Mouse (Mus musculus) heart, embryonic 11.5 days (tissue): Measurements from ENCODE around the gene Ldlrad3. TPM values are rescaled to one million over a fixed set of nuclear protein-coding genes. Genes with fewer than 3 reads are reported as not detected.

Experiments used
- ATAC-seq: fragments of 200-750 bp; cut with Nextera tagmentation; replicated peaks from 2 replicates; pipeline ENCODE4 v1.8.0; 2017; ENCODE audit warnings: moderate library complexity; ENCODE audit not compliant: insufficient number of reproducible peaks, low FRiP score, low TSS enrichment
- H3K27ac ChIP-seq: fragments of 300-500 bp; sonication (generic); 2 replicates; pipeline ENCODE4 v1.5.1; 2014; ENCODE audit warnings: mild to moderate bottlenecking, low read depth, low read length
- H3K27me3 ChIP-seq: fragments of 300-500 bp; sonication (generic); 2 replicates; pipeline ENCODE4 v1.6.1; 2014; ENCODE audit warnings: mild to moderate bottlenecking, low read length, mixed read lengths; ENCODE audit not compliant: control insufficient read depth, insufficient read depth
- H3K36me3 ChIP-seq: fragments of 300-500 bp; sonication (generic); 2 replicates; pipeline ENCODE4 v1.6.1; 2014; ENCODE audit warnings: mild to moderate bottlenecking, low read length, moderate library complexity, mixed read lengths; ENCODE audit not compliant: control insufficient read depth, insufficient read depth
- H3K4me1 ChIP-seq: fragments of 300-500 bp; sonication (generic); 2 replicates; pipeline ENCODE4 v1.6.1; 2014; ENCODE audit warnings: low read length; ENCODE audit not compliant: control insufficient read depth, insufficient read depth
- H3K4me2 ChIP-seq: fragments of 300-500 bp; sonication (generic); 2 replicates; pipeline ENCODE4 v1.6.1; 2014; ENCODE audit warnings: mild to moderate bottlenecking, moderate library complexity
- H3K4me3 ChIP-seq: fragments of 300-500 bp; sonication (generic); 2 replicates; pipeline ENCODE4 v1.5.1; 2014; ENCODE audit warnings: low read depth, low read length
- H3K9ac ChIP-seq: fragments of 300-500 bp; sonication (generic); 2 replicates; pipeline ENCODE4 v1.6.1; 2014; ENCODE audit warnings: mild to moderate bottlenecking, low read depth, low read length, moderate library complexity
- H3K9me3 ChIP-seq: fragments of 300-500 bp; sonication (generic); replicated peaks from 2 replicates; pipeline ENCODE4 v1.6.1; 2016; ENCODE audit warnings: low read length; ENCODE audit not compliant: control insufficient read depth
- WGBS: fragments of 180-500 bp; shearing (Covaris S2); extraction: QIAGEN DNeasy Blood & Tissue Kit; methylation state at CpG from one replicate; pipeline ENCODE4 v1.1.7; 2014; ENCODE audit not compliant: insufficient replicate concordance; 5-methylcytosine and 5-hydroxymethylcytosine counted together
- polyA plus RNA-seq: library from polyadenylated mRNA; unstranded; fragments of >200 nt; fragmentation: Nextera tagmentation; extraction: Ambion mirVana; gene quantifications from 2 replicates; pipeline ENCODE4 v1.2.1, GENCODE M21; 2014

The Ldlrad3 gene
- polyA plus RNA-seq, 1 experiment from 2014 or later: 19.0 TPM

DNA sequence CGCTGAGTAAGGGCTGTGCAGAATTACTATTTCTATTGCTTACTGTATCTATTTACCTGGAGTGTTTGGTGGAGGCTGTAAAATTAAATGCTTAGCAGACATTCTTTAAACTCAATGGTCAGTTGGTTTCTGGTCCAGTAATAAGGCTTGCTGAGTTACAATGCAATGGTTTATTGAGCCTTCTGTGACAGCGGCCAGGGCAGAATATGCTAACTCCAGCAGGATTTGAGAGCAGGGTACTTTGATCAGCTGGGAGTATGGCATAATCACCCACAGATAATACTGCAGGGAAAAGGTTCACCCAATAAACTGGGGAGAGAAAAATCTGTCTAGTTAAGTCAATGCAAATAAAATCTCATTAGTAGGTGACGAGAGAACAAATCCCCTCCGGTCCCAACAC lies 220.2 kb downstream of the Ldlrad3 start:
- H3K4me3 ChIP-seq: no peak overlapping the region
- 64% methylated on average over 4 of the region's 4 CpGs for WGBS
- H3K36me3 ChIP-seq: no peaks in the 10 kb centered on the region
- no peak overlapping the region for H3K9ac ChIP-seq
- no peaks in the 10 kb centered on the region for H3K27me3 ChIP-seq
- no peak overlapping the region for H3K27ac ChIP-seq
- H3K4me2 ChIP-seq: no peak overlapping the region
- H3K9me3 ChIP-seq: no peaks in the 10 kb centered on the region
- H3K4me1 ChIP-seq: peaks cover 22% of the 10 kb centered on the region
- no peak for ATAC-seq

DNA sequence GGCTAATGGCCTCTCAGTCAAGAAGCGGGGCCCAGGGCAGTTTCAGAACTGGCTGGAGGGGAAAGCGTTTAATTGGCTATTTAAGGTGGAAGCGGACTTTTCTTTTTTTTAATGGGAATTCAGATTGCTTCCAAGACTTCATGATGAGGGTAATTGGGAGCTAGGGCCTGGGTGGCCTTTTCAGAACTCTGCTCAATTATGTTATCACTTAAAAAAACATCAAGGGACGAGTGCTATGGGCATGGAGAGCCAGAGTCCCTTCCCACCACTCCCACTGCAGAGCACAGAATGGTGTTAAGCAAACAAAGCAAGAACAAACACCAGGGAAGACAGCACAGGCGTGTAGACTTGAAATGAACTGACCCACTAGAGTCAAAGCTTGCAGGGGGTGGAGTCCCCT lies 220.7 kb downstream of the Ldlrad3 start:
- no peak for ATAC-seq
- Histone ChIP-seq H3K27me3 (no peaks in the 10 kb centered on the region), H3K27ac (no peak overlapping the region), H3K4me3 (no peak overlapping the region), H3K4me1 (peaks cover 27% of the 10 kb centered on the region), H3K4me2 (no peak overlapping the region), H3K36me3 (no peaks in the 10 kb centered on the region), H3K9me3 (no peaks in the 10 kb centered on the region), H3K9ac (no peak overlapping the region)
- WGBS: 33% methylated on average over 5 of the region's 5 CpGs

DNA sequence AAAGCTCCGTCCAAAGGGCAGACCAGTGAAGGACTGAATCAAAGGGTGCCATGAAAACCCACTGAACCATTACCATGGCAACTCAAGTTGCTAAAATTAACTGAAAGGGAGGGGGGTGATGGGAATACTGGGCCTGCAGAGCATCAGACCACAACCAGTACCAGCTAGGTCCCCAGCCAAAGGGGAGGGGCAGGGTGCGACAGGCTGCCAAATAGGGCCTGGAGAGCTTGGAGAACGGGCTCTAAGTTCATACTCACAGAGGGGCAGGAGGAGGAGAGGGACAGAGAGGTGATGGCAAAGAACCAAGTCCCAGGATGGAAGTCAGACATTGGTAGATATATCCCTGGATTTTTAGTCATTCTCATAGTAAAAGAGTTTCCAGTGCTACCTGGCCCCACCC lies 222.8 kb downstream of the Ldlrad3 start:
- 87% methylated on average over 3 of the region's 3 CpGs for WGBS
- H3K4me2 ChIP-seq: no peak overlapping the region
- H3K27ac ChIP-seq: no peak overlapping the region
- H3K4me1 ChIP-seq: peaks cover 30% of the 10 kb centered on the region
- H3K9ac ChIP-seq: no peak overlapping the region
- no peak overlapping the region for H3K4me3 ChIP-seq
- H3K27me3 ChIP-seq: no peaks in the 10 kb centered on the region
- H3K9me3 ChIP-seq: no peaks in the 10 kb centered on the region
- no peak for ATAC-seq
- H3K36me3 ChIP-seq: no peaks in the 10 kb centered on the region

DNA sequence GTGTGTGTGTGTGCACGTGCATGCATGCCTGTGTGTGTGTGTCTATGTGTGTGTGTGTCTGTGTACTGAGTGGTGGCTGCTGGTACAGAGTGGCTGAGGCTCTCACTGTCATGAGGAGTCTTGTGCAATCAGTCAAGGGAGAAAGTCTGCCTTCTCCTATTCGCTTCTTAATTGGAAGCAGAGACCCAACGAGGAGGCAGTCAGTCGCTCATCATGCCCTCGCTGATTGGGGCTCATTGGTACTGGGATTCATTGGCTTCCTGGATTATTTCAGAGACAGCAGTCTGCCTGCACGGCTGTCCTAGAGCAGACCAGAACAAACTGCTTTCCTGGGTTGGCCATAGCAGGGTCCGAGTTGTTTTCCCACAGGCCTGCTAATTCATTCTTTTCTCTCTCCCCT lies 223.8 kb downstream of the Ldlrad3 start:
- H3K4me1 ChIP-seq: peaks cover 25% of the 10 kb centered on the region

DNA sequence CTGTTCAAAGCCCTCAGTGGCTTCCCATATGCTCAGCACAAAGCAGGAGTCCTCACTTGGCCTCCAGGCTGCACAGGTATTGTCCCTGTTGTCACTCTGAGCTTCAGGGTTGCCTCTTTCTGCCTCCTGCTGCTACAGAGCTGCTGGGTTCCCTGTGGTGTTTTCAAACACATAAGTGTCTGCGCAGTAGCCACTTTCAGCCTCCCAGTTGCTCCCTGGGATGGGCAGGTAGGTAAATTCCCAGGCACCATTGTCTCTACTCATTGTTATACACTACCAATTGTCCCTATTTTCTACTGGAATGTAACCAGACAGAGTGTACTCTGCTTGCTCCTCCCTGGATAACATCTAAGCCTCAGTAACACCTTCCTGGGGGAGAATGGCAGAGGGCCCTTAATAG lies 224.8 kb downstream of the Ldlrad3 start:
- no peak for ATAC-seq
- no peaks in the 10 kb centered on the region for H3K9me3 ChIP-seq
- H3K4me3 ChIP-seq: no peak overlapping the region
- WGBS: 59% methylated on average over 1 of the region's 1 CpGs
- H3K4me2 ChIP-seq: no peak overlapping the region
- peaks cover 20% of the 10 kb centered on the region for H3K4me1 ChIP-seq
- H3K36me3 ChIP-seq: no peaks in the 10 kb centered on the region
- H3K9ac ChIP-seq: no peak overlapping the region
- no peaks in the 10 kb centered on the region for H3K27me3 ChIP-seq
- no peak overlapping the region for H3K27ac ChIP-seq

More for the DNA sequence above, 223.8 kb downstream of the Ldlrad3 start:
- WGBS: 68% methylated on average over 7 of the region's 7 CpGs
- H3K27me3 ChIP-seq: no peaks in the 10 kb centered on the region
- no peak overlapping the region for H3K9ac ChIP-seq
- no peak overlapping the region for H3K27ac ChIP-seq
- ATAC-seq: no peak
- no peaks in the 10 kb centered on the region for H3K9me3 ChIP-seq
- no peak overlapping the region for H3K4me2 ChIP-seq
- no peak overlapping the region for H3K4me3 ChIP-seq
- H3K36me3 ChIP-seq: no peaks in the 10 kb centered on the region

DNA sequence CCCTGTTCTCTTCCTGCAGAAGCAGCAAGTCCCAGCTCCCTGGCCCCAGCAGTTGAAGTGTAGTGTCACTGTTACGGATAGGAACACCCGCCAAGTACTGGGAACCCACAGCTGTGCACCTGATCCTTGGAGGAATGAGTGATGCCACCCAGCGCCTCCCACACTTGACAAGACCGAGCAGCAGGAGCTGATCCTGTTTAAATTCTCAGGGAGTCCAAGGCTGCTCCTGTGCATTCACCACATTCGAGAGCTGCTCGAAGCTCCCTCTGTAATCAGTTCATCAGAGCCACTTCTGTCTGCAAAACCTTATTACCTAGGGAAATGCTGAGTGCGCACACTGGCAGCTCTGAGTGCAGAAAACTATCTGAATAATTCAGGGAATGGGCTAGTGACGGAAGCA lies 225.5 kb downstream of the Ldlrad3 start:
- Histone ChIP-seq H3K4me2 (no peak overlapping the region), H3K4me3 (no peak overlapping the region), H3K36me3 (no peaks in the 10 kb centered on the region), H3K9ac (no peak overlapping the region), H3K9me3 (no peaks in the 10 kb centered on the region), H3K27ac (no peak overlapping the region), H3K27me3 (no peaks in the 10 kb centered on the region), H3K4me1 (peaks cover 20% of the 10 kb centered on the region)
- ATAC-seq: no peak
- 55% methylated on average over 8 of the region's 8 CpGs for WGBS

DNA sequence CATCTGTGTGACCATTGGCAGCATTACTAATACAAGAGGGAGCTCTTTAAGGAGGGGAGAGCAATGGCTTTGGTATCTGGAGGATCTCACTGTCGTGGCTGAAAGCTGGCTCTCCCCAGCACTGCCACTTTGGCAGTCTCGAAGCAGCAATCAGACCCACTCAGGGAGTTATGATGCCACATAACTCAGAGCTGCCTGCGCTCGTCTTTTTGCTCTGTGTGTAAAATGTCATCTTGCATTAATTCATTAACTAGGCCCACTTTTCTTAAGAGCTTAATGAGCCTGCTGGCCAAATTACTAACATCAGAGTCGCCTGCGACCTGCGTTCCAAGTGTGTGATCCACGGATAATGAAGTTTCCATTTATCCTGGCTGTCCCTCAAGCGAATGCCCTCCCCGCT lies 230.1 kb downstream of the Ldlrad3 start:
- Histone ChIP-seq H3K9me3 (no peaks in the 10 kb centered on the region), H3K4me2 (no peak overlapping the region), H3K9ac (no peak overlapping the region), H3K27ac (no peak overlapping the region; the same call in 1 of the 2 replicates), H3K27me3 (no peaks in the 10 kb centered on the region), H3K4me3 (no peak overlapping the region), H3K4me1 (peaks cover 12% of the 10 kb centered on the region), H3K36me3 (peaks cover 6% of the 10 kb centered on the region)
- WGBS: 62% methylated on average over 10 of the region's 10 CpGs
- ATAC-seq: no peak

DNA sequence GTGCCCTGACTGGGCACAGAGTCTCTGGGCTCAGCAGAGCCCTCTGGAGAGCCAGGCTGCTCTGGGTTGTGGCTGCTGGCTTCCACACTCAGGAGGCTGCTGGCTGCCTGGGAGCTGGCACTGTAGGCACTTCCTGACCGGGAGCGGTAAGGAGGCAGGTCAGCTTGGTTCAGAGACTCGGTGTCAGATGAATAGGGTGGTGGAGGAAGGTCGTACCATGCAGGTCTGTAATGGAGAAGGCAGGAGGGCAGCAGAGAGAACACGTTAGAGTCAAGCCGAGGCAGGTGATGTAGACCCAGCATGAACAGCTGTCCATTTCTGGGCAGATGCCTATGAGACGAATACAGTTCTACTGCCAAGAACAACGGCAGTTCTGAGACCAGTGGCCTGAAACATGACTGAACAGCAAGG lies 233.2 kb downstream of the Ldlrad3 start:
- H3K27ac ChIP-seq: no peak overlapping the region
- H3K4me1 ChIP-seq: peaks cover 3% of the 10 kb centered on the region; the same call in 1 of the 2 replicates
- no peak for ATAC-seq
- H3K9me3 ChIP-seq: no peaks in the 10 kb centered on the region
- H3K4me2 ChIP-seq: no peak overlapping the region
- H3K27me3 ChIP-seq: no peaks in the 10 kb centered on the region
- no peak overlapping the region for H3K9ac ChIP-seq
- 88% methylated on average over 8 of the region's 8 CpGs for WGBS
- no peak overlapping the region for H3K4me3 ChIP-seq
- peaks cover 6% of the 10 kb centered on the region for H3K36me3 ChIP-seq

DNA sequence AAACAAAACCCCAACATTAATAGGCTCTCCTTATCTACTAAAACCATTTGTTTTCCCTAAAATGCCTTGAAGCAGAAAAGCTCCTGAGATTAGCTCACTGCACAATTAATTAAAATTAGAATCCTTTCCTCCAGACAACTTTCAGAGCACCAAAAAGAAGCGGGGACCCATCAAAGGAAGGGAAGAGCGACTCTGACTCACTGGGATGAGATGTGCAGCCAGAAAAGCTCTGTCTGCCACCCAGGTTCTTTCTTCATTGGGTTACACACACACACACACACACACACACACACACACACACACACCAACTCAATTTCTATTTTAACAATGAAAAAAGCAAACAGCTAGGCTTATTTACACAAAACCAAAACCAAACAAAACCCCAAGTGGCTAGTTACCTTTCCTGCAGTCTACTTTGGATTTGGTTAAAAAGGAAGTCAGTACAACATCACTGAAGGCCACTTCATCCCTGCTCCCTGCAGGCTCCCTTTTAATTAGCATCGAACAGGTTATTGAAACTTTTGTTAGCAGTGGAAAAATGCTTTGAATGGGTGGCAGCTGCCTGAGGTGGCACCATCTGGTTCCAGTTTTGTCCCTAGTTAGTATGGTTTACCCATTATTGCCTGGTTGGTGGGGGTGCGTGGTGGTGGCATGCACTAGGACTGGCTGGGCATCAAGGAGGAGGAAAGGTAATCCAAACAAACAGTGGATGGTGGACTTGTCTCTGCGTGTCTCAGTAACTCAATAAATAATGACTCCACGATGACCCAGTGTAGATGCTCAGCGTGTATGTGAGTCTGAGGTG lies 235.3 kb downstream of the Ldlrad3 start:
- no peaks in the 10 kb centered on the region for H3K9me3 ChIP-seq
- no peaks in the 10 kb centered on the region for H3K4me1 ChIP-seq
- no peaks in the 10 kb centered on the region for H3K27me3 ChIP-seq
- H3K36me3 ChIP-seq: peaks cover 6% of the 10 kb centered on the region
- no peak overlapping the region for H3K27ac ChIP-seq
- no peak overlapping the region for H3K4me3 ChIP-seq
- H3K4me2 ChIP-seq: no peak overlapping the region
- no peak for ATAC-seq
- WGBS: 69% methylated on average over 7 of the region's 7 CpGs
- no peak overlapping the region for H3K9ac ChIP-seq
